Mouse (Mus musculus): ENCODE measurements at regions not wholly inside any gene's neighbourhood (a gene's known extent, or its start where the extent isn't known, plus 50 kb on each side); places are given as distances from the start of the nearest gene placed in this dataset.

DNA sequence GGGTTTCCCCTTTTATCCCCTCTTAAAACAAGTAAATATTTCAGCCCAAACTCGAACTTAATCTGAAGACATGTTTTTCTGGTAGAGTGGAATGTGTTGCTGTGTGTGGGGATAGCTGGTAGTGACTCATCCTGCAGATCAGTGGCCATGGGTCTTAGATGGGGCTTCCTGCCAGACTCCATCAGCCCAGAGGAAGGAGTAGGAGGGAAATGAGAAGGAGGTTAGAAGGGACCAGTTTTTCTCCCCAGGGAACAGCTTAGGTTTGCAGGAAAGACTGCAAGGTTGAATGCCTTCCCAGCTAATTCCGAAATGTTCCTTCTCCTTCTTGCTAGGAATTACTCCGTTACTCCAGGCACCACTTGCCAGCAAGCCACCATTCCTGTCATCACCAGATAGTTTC, 68.8 kb upstream of the Nepro start:
- Histone ChIP-seq H3K27ac (replicated peaks) (no peak overlapping the region), H3K4me2 (no peak overlapping the region), H3K9me3 (replicated peaks) (no peaks in the 10 kb centered on the region), H3K4me3 (replicated peaks) (no peak overlapping the region), H3K9ac (replicated peaks) (no peak overlapping the region), H3K36me3 (no peaks in the 10 kb centered on the region), H3K4me1 (no peaks in the 10 kb centered on the region), H3K27me3 (replicated peaks) (no peaks in the 10 kb centered on the region)
- 82% methylated on average over 3 of the region's 3 CpGs for WGBS
- ATAC-seq (ENCODE audit: low FRiP score), result no peak

DNA sequence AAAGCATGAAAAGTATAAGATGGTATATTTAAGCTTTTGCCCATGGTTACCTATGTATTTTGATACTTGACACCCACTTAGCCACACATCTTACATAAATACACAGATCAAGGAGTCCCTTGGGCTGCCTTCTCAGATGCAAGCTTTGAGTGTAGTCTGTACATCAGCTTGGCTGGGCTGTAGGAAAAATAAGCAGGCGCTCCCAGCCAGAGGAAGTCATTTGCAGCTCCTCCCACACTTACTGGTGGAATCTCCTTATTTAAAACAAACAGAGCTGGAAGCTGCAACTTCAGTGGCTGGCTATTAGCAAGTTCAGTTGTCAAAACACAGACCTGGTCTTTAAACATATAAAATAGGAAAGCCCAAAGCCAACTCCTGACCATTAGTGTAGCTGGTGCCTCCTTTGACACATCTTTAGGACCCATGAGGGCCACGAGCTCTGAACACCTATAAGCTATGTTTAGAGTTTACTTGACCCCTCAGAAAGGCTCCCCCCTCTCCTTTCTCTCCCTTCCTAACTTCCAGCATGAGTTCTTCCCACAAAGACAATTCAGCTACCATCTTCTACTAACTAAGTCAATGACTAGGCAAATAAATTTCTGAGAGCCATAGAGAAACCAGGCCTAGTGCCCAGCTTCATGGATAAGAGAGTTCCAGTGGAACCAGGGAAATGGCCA, 75.4 kb upstream of the Nepro start:
- WGBS, result 73% methylated on average over 2 of the region's 2 CpGs
- H3K27ac ChIP-seq (replicated peaks), result no peak overlapping the region
- no peaks in the 10 kb centered on the region for H3K36me3 ChIP-seq
- peaks cover 3% of the 10 kb centered on the region; the same call in 1 of the 2 replicates for H3K4me1 ChIP-seq
- no peaks in the 10 kb centered on the region for H3K27me3 ChIP-seq (replicated peaks)
- no peak overlapping the region for H3K4me2 ChIP-seq
- no peak overlapping the region for H3K9ac ChIP-seq (replicated peaks)
- H3K4me3 ChIP-seq (replicated peaks), result no peak overlapping the region
- no peaks in the 10 kb centered on the region for H3K9me3 ChIP-seq (replicated peaks)
- ATAC-seq (ENCODE audit: low FRiP score), result no peak

DNA sequence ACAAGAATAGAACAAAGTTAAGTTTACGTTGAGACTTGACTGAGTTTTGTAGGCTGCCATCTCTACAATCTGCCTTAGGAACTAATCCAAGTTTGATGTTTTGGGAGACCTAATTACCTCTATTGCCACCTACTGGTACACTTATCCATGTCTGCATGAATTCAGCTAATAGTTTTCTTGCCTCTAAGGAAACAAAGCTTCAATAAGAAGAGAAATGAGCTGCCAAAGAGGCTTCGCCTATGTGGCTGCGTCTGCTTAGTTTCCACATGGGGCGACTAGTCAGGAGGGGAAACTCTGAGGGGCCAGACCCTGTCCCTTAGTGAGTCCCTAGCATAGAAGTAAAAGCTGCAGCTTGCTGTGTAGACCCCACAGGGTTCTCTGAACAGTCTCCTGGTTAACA, 80.1 kb upstream of the Nepro start:
- Histone ChIP-seq H3K9ac (replicated peaks) (no peak overlapping the region), H3K27ac (replicated peaks) (no peak overlapping the region), H3K4me1 (peaks cover 3% of the 10 kb centered on the region; the same call in 1 of the 2 replicates), H3K4me2 (no peak overlapping the region), H3K9me3 (replicated peaks) (no peaks in the 10 kb centered on the region), H3K4me3 (replicated peaks) (no peak overlapping the region), H3K27me3 (replicated peaks) (no peaks in the 10 kb centered on the region), H3K36me3 (no peaks in the 10 kb centered on the region)
- 9% methylated on average over 4 of the region's 4 CpGs for WGBS
- no peak for ATAC-seq (ENCODE audit: low FRiP score)

DNA sequence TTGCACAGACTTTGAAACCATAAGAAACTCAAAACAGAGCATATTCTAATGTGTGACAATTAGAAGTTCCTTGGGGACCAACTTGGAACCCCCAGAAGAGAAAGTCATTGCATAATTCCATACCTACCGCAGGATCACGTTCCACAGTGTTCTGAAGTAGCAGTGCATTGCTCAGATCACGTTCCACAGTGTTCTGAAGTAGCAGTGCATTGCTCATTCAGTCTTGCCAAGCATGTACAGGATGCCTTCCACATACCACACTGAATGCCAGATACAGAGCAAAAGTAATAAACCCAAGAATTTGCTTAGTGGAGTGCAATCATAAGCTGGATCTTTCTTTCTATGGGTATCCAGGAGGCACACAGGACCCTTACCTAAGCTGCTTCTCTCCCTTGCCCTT, 78.4 kb upstream of the Boc start:
- no peak for ATAC-seq (ENCODE audit: low FRiP score)
- Histone ChIP-seq H3K4me2 (no peak overlapping the region), H3K36me3 (no peaks in the 10 kb centered on the region), H3K4me3 (replicated peaks) (no peak overlapping the region), H3K4me1 (peaks cover 13% of the 10 kb centered on the region), H3K9ac (replicated peaks) (no peak overlapping the region), H3K9me3 (replicated peaks) (no peaks in the 10 kb centered on the region), H3K27ac (replicated peaks) (no peak overlapping the region), H3K27me3 (replicated peaks) (no peaks in the 10 kb centered on the region)
- WGBS, result 87% methylated on average over 3 of the region's 3 CpGs

DNA sequence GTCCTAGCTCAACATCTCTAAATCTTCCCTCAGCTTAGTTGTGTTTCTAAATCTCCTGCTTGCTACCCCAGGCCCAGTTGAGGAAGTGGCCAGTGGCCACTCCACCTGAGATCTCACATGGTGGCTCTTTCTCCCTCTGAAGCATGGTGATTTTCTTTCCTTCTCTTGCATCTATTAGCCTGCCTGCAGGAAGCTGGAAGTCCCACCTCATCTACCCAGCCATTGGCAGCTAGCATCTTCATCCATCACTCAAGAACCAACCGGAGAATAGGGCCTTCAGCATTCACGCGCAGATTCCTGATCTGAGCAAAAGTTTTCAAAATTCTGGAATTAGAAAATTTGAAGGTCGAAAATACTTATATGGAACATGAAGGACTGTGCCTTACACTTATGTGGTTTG, 75.8 kb upstream of the Boc start:
- H3K27me3 ChIP-seq (replicated peaks), result no peaks in the 10 kb centered on the region
- no peak overlapping the region for H3K4me2 ChIP-seq
- H3K9ac ChIP-seq (replicated peaks), result no peak overlapping the region
- no peak overlapping the region for H3K4me3 ChIP-seq (replicated peaks)
- H3K9me3 ChIP-seq (replicated peaks), result no peaks in the 10 kb centered on the region
- no peaks in the 10 kb centered on the region for H3K36me3 ChIP-seq
- ATAC-seq (ENCODE audit: low FRiP score), result no peak
- 99% methylated on average over 4 of the region's 4 CpGs for WGBS
- peaks cover 13% of the 10 kb centered on the region for H3K4me1 ChIP-seq
- no peak overlapping the region for H3K27ac ChIP-seq (replicated peaks)

DNA sequence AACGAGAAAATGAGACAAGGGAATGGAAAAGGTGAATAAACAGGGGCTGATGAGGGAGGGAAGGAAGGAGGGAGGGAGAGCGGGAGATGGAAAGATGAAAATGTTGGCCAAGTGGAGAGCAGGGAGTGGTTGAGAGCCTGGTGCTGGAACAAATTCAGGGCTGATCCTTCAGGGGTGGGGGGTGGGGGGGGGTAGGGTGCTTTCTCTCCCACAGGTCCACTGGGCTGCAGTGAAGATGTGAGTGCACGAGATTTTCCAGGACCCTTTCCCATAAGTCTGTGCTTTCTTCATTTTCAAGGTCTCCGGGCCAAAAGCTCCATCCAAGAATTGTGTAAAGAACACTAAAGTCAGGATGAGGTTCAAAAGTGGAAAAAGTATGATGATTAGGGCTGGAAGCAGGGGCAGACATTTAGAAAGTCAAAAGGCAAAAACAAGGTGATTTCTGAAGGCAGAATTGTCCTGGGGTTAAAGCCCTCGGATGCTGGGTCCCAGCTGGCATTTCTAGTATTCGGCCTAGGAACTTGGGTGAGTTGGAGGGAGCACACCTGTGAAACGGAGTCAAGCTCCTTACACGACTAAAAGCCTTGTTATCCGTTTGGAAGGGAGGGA, 74.5 kb upstream of the Boc start:
- no peaks in the 10 kb centered on the region for H3K36me3 ChIP-seq
- no peak overlapping the region for H3K4me3 ChIP-seq (replicated peaks)
- H3K9me3 ChIP-seq (replicated peaks), result no peaks in the 10 kb centered on the region
- H3K27ac ChIP-seq (replicated peaks), result peak overlapping the region; percentile 68
- no peak overlapping the region for H3K9ac ChIP-seq (replicated peaks)
- peaks cover 13% of the 10 kb centered on the region for H3K4me1 ChIP-seq
- ATAC-seq (ENCODE audit: low FRiP score), result no peak
- no peaks in the 10 kb centered on the region for H3K27me3 ChIP-seq (replicated peaks)
- WGBS, result 54% methylated on average over 9 of the region's 9 CpGs
- H3K4me2 ChIP-seq, result peak overlapping the region; percentile 30

DNA sequence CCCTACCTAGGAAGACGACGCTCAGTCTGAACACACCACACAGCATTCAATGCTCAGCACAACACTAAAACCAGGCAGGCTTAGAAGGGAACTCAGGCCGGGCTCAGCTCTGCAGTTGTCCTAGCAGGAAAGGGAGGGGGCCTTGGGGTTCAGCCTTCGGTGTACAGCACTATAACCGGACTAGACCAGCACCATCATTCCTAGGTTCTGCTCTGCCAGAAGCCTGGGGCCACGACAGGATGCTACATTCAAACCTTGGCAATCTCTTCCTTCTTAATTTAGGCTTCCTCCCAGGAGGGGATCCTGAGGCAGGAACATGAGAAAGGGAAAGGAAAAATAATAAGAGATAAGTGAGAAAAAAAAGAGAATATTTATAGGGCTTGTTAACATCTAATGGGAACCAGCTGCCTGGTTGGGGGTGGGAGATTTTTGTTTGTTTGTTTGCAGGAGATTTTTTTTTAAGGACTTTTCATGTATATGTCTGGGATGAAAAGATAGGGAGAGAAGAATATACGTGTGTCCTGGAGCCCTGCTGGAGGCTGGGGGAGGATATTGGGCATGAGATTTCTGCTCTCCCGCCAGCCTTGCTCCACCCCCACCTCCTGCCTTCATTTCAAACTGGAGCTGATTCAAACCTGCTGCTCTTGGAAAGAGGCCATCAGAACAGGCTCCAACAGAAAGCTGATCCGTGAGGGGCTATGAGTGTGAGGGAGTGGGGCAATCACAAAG, 73.8 kb upstream of the Boc start:
- H3K4me3 ChIP-seq (replicated peaks), result no peak overlapping the region
- H3K4me1 ChIP-seq, result peaks cover 13% of the 10 kb centered on the region
- peak overlapping the region; percentile 30 for H3K4me2 ChIP-seq
- 18% methylated on average over 9 of the region's 9 CpGs for WGBS
- no peaks in the 10 kb centered on the region for H3K36me3 ChIP-seq
- H3K27me3 ChIP-seq (replicated peaks), result no peaks in the 10 kb centered on the region
- peak; percentile 75 for ATAC-seq (ENCODE audit: low FRiP score)
- no peaks in the 10 kb centered on the region for H3K9me3 ChIP-seq (replicated peaks)
- peak overlapping the region; percentile 68 for H3K27ac ChIP-seq (replicated peaks)
- peak overlapping the region; percentile 28; the same call in 1 of the 2 replicates for H3K9ac ChIP-seq (replicated peaks)

DNA sequence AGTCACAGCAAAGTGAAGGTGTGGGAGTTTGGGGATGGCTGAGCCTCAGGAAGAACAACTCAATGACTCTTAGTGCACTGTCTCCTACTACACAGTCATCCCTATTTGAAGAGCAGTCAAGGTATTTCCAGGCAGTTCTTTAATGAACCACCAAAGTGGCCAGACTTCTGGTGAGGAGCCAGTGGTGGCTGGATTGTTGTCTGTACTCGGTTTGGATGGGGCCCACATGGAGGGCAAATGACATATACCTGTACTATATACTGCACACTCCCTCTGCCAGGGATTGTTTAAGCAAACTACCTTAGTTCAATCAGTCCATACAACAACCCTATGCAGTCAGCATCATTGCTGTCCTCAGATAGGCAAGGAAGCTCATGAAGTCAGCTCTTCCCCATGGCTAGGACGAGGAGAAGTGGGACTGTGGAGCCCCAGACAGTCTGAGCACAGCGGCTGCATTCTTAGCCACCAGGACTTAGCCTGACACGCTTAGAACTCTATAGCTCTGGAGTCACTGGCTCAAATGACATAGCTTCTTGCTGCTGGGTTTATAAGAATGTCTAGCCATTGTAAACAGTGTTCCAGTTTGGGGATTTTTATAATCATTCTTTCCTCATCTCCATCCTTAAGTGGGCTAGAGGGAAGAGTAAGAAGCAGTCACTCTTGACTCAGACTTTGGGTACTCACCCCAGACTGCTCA, 72.8 kb upstream of the Boc start:
- Histone ChIP-seq H3K4me3 (replicated peaks) (no peak overlapping the region), H3K27me3 (replicated peaks) (no peaks in the 10 kb centered on the region), H3K4me1 (peaks cover 13% of the 10 kb centered on the region), H3K4me2 (no peak overlapping the region), H3K9ac (replicated peaks) (no peak overlapping the region), H3K36me3 (no peaks in the 10 kb centered on the region), H3K9me3 (replicated peaks) (no peaks in the 10 kb centered on the region), H3K27ac (replicated peaks) (peak overlapping the region; percentile 68; the same call in 1 of the 2 replicates)
- 69% methylated on average over 4 of the region's 4 CpGs for WGBS
- no peak for ATAC-seq (ENCODE audit: low FRiP score)

DNA sequence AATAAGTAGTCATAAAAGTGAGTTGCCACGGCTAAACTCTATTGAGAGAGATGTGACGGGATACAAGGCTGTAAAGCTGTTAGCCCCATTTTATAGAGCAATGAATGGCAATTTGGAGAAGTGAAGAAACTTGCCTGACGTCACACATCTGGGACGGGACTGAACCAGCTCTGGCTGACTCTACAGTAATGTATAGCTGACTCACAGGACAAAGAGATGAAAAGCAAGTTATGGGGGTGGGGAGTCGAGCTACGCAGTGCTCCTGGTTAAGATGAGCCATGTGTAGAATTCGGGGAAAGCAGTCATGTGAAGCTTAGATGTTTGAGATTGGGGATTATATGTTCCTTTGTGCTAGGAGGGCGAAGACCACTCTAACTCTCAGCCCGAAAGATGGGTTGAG, 72.2 kb upstream of the Boc start:
- Histone ChIP-seq H3K36me3 (no peaks in the 10 kb centered on the region), H3K9ac (replicated peaks) (no peak overlapping the region)
- no peak for ATAC-seq (ENCODE audit: low FRiP score)

DNA sequence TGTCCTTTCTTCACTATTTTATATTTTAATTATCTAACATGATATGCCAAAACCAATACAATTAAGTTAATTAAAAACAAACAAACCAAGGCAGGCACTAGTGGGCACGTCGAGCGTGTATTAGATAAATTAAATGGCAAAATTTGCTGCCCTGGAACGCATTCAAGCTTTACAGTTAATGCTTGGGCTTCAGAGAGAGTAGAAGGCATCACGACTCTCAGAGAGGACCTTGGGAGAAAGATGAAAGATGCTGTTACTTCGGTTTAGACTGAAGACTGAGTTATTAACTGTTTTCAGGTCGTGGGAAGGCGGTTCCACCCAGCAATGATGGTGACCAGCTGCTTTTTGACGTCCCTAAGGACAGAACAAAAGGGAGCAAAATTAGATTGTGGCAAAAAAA, 71.7 kb upstream of the Boc start:
- H3K4me1 ChIP-seq, result peaks cover 13% of the 10 kb centered on the region
- H3K36me3 ChIP-seq, result no peaks in the 10 kb centered on the region
- H3K27me3 ChIP-seq (replicated peaks), result no peaks in the 10 kb centered on the region
- no peak for ATAC-seq (ENCODE audit: low FRiP score)
- H3K9ac ChIP-seq (replicated peaks), result no peak overlapping the region
- no peak overlapping the region for H3K4me3 ChIP-seq (replicated peaks)
- no peaks in the 10 kb centered on the region for H3K9me3 ChIP-seq (replicated peaks)
- no peak overlapping the region for H3K4me2 ChIP-seq
- 20% methylated on average over 9 of the region's 9 CpGs for WGBS
- no peak overlapping the region for H3K27ac ChIP-seq (replicated peaks)

More for the DNA sequence above, 72.2 kb upstream of the Boc start:
- Histone ChIP-seq H3K27ac (replicated peaks) (no peak overlapping the region), H3K27me3 (replicated peaks) (no peaks in the 10 kb centered on the region), H3K4me2 (no peak overlapping the region), H3K4me3 (replicated peaks) (no peak overlapping the region), H3K9me3 (replicated peaks) (no peaks in the 10 kb centered on the region), H3K4me1 (peaks cover 13% of the 10 kb centered on the region)
- 43% methylated on average over 9 of the region's 9 CpGs for WGBS

DNA sequence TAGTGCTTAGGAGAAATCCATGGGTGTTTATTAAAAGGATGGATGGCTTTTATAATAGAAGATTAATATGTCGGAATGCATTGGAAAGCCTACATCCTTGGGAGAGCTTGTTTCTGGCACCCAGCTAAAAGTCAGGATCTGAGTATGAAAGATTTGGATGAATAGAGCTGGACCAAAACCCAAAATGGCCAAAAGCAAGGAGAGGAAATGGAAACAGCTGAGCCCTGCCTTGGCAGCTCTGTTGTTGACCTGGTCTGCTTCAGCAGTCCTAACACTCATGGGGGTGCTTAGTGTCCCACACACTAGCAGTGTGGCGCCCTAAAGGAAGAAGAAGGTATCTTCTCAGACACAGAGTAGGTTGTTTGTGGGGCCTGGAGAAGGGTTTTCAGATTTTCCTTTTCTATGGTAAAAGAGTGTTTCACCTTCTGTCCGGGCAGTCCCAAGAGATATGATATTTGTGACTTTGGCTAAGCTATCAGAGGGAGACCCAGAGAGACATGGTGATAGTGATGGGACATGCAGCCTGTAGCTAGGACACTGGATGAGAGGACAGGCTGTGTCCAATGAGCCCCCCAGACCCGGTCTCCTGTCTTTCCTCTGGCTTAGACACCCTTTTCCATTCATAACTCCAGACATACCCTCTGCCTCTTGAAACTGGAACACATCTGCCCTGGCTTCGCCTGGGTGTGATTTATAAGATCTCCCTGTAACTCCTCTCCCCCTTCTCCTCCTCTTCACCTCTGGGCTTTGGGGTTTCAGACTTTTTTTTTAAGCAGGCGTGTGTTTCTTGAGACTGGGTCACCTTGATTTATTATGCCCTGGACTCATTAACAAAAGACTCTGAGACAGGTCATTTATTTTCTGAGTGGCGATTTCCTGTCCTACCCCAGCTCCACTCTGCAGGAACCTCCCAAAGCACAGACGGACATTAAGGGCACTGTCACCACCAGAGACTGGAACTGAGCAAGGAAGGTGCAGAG, 70.9 kb upstream of the Boc start:
- H3K4me2 ChIP-seq, result no peak overlapping the region
- no peak overlapping the region for H3K4me3 ChIP-seq (replicated peaks)
- 39% methylated on average over 8 of the region's 8 CpGs for WGBS
- no peaks in the 10 kb centered on the region for H3K36me3 ChIP-seq
- no peak; the same call in 1 of the 2 replicates for ATAC-seq (ENCODE audit: low FRiP score)
- H3K4me1 ChIP-seq, result peaks cover 18% of the 10 kb centered on the region
- no peak overlapping the region for H3K27ac ChIP-seq (replicated peaks)
- H3K27me3 ChIP-seq (replicated peaks), result no peaks in the 10 kb centered on the region
- H3K9ac ChIP-seq (replicated peaks), result no peak overlapping the region
- no peaks in the 10 kb centered on the region for H3K9me3 ChIP-seq (replicated peaks)
